Mouse (Mus musculus) spleen, embryonic (tissue): ENCODE results near the gene Snx5.

Experiments
- CTCF ChIA-PET: fragments of 350-600 bp; sonication (Branson Sonifier 250); formaldehyde crosslinking; loops from one replicate; lab custom pipeline; 2022; lab: Charles Lee

The Snx5 gene

DNA sequence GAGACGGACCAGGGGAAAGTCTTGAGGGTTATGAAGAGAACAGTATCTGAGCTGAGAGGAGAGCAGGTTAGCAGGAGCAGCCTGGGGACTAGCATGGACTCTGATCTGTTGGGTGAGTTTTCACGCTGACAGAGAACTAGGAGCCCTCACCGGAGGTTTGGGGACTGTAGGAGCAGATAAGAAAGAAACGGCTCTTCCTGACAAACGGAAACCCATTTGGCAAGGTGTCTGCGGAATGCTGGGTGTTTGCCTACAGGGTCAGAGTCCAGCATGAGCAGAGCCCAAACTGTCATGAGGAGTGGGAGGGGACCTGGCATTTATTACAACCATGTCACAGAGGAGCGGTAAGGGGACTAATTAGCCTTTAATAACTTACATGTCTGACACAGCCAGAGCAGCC is 40.2 kb downstream of the Snx5 start:
- CTCF ChIA-PET: no interaction called here

DNA sequence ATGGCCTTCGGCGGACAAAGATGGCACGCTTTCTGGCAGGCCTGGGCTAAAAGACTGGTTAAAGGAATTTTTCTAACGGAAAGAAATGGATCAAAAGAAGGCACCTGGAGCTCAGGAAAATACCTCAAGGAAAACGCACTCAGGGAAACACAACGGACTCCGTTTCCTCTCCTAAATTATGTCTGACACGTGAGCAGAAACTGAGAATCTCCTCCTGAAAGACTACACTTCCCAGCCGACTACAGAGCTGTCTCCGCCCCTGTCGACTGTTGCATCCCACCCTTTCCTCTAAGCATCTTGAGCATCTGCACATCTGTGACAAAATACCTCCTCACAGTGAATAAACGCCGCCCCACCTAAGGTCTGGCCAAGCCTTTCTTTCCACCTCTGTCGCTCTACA is 41.1 kb downstream of the Snx5 start:
- CTCF ChIA-PET: no interaction called here

DNA sequence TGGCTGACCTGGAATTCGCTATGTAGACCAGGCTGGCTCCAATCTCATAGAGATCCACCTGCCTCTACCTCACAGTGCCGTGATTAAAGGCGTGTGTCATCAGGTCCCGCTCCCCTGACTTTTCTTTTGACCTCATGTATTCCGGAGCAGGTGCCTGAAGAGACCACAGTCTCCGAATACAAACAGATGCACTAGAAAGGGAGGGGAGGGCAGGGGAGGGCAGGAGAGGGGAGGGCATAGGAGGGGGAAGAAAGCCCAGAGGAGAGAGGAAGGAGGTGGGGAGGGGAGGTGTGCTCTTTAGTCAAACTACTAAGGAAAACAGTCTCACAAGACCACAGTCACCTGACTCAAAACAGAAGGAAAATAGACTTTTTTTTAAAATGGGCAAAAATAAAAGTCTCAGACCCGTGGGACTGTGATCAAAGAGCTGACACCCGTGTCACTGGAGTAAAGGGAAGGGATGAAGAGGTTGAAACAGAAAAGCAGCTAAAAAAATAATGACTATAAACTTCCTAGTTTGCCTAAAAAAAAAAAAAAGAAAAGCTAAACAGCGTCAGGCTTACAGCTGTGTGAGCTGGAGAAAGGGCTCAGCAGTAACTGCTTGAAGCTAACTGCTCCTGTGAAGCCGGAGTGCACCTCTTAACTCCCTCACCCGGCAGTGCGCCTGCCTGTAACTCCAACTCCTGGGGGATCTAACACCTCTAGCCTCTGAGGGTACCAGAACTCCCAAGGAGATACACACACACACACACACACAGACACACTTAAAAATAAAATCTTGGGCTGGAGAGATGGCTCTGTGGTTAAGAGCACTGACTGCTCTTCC is 42.0 kb downstream of the Snx5 start:
- CTCF ChIA-PET: interaction anchor here (0.5 to 1.0 kb wide), 5 partner anchors 10 to 49 kb away, joined by 3 to 6 read pairs (median 3); no protein-coding TSS in a partner anchor

- CTCF ChIA-PET: no interaction called here
These were observed 43.7 kb downstream of the Snx5 start for GRCm38 (mm10) chr2:144226906-144227586.

GRCm38 (mm10) chr2:144224351-144224750 is 46.4 kb downstream of the Snx5 start:
- CTCF ChIA-PET: interaction anchor here (0.5 kb wide), 2 partner anchors 42 to 304 kb away, joined by 7 to 9 read pairs; no protein-coding TSS in a partner anchor

DNA sequence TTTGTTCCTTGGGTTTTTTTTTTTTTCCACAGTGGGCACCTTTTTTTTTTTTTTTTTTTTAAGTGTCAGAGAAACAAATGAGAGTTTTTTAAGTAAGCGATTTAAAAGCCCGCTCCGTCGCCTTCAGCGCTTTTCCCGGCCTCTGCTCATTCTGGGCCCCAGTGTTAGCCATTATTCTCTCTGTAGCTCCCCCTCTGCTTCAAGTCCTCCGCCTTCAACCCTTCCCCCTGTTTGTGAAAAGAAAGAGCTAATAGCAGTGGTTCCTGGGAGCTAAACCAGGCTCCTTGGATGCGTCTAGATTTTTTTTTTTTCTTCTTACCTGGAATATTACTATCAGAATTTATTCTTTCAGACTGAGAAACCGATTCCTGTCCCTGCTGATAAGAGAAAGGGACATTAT is 55.1 kb downstream of the Snx5 start:
- CTCF ChIA-PET: interaction anchor here (0.6 to 1.3 kb wide), 8 partner anchors 10 to 378 kb away, joined by 3 to 15 read pairs (median 6); no protein-coding TSS in a partner anchor

- CTCF ChIA-PET: interaction anchor here (0.6 to 0.9 kb wide), 8 partner anchors 9 to 378 kb away, joined by 3 to 14 read pairs (median 4); no protein-coding TSS in a partner anchor
These were observed 55.5 kb downstream of the Snx5 start for GRCm38 (mm10) chr2:144215195-144215594.

DNA sequence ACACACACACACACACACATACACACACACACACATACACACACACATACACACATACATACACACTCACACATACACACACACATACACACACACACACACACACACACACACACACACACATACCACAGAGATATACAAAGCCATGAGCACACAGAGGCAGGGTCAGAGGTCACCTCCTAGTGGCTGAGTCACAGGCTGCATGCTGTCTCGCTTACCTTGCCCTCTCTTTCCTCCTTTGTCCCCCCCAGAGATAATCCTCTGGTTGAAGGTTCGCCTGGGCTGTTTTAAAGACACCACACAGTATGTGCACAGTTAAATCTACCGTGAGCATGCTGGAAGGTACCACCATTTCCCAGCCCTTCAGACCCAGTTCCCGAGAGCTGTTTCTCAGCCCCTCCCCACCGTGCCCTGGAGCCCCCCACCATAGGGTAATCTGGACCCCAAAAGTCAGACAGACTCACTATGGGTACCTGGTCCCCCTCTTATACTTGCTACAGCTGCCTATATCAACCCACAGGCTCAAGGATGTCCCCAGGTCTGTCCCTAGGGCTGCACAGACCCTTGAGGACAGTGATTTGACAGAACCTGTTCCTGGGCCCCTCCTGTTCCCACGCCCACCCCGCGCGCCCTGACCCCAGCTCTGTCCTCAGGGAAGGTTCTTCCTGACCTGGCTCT is 56.1 kb downstream of the Snx5 start:
- CTCF ChIA-PET: interaction anchor here (0.5 to 0.9 kb wide), 9 partner anchors 9 to 377 kb away, joined by 3 to 14 read pairs (median 3); no protein-coding TSS in a partner anchor

GRCm38 (mm10) chr2:144213803-144214202 is 56.9 kb downstream of the Snx5 start:
- CTCF ChIA-PET: interaction anchor here (0.5 to 0.6 kb wide), 2 partner anchors 201 to 225 kb away, joined by 3 to 8 read pairs; no protein-coding TSS in a partner anchor

- CTCF ChIA-PET: no interaction called here
These were observed 61.3 kb downstream of the Snx5 start for GRCm38 (mm10) chr2:144209425-144209824.

DNA sequence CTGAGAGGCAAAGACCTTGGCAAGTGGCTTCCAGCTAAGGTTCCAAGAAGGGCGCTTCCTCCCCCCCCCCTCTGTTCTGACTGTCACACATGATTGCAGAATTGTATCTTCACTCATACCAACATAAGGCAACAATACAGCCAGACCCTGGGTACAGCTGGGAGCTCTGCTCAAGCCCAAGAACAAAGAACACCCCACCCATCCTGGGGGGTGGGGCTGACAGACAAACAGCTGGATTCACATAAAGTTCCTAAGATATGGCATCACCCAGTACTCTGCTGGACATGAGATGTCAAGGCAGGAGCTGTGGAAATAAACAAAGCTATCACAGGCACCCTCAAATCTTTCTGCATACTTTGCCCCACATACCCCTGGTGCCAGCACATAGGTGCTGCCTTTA is 63.3 kb downstream of the Snx5 start:
- CTCF ChIA-PET: interaction anchor here (0.6 kb wide), 2 partner anchors 15 to 41 kb away, joined by 3 to 5 read pairs; no protein-coding TSS in a partner anchor

GRCm38 (mm10) chr2:144203001-144203400 is 67.7 kb downstream of the Snx5 start:
- CTCF ChIA-PET: interaction anchor here (0.6 kb wide), 2 partner anchors 126 to 228 kb away, joined by 3 to 7 read pairs; no protein-coding TSS in a partner anchor

DNA sequence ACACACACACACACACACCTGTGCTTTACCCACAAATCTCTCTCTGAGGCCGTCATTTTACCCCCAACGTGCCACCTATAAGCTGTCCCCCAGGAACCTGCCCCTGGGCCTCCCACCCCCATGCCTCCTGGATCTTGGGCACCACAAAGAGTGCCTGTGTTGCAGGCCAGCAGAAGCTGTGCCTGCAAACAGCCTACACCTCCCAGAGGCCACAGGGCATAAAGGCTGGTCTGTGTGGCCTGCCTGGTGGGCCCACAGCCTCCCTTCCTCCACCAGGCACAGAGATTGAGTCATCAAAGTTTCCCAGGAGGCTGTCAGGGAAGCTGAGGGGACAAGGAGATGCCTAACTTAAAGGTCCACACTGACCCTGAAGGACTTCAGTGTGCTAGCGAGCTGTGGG is 68.1 kb downstream of the Snx5 start:
- CTCF ChIA-PET: interaction anchor here (0.6 kb wide), 2 partner anchors 127 to 227 kb away, joined by 3 to 7 read pairs; no protein-coding TSS in a partner anchor

GRCm38 (mm10) chr2:144202151-144202550 is 68.6 kb downstream of the Snx5 start:
- CTCF ChIA-PET: interaction anchor here (0.6 kb wide), 2 partner anchors 127 to 227 kb away, joined by 3 to 7 read pairs; no protein-coding TSS in a partner anchor
